Mouse (Mus musculus): ENCODE measurements at regions not wholly inside any gene's neighbourhood (a gene's known extent, or its start where the extent isn't known, plus 50 kb on each side); places are given as distances from the start of the nearest gene placed in this dataset.
"Not testable (repeated sequence)": the region's sequence is repeated elsewhere in the genome, so short reads cannot be mapped to it uniquely, and the experiment has no call there.

DNA sequence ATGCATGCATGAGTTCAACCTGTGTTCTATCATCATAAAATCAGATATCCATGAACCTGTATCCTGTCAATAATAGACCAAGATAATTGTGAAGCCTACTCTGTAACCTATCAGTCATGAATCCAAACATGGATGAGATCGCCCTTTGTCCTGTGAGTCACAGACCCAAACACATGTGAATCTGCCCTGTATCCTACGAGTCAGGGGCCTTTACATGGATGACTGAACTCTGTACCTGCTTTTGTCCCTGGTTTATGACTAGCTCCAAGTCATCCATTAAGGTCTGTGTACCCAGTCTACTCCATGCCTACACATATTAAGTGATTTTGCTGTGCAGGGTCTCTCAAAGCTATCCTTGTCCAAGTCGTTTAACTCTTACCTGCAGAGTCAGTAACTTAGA, 187.7 kb upstream of the Tbl1xr1 start:
- DNase-seq, result no peak

DNA sequence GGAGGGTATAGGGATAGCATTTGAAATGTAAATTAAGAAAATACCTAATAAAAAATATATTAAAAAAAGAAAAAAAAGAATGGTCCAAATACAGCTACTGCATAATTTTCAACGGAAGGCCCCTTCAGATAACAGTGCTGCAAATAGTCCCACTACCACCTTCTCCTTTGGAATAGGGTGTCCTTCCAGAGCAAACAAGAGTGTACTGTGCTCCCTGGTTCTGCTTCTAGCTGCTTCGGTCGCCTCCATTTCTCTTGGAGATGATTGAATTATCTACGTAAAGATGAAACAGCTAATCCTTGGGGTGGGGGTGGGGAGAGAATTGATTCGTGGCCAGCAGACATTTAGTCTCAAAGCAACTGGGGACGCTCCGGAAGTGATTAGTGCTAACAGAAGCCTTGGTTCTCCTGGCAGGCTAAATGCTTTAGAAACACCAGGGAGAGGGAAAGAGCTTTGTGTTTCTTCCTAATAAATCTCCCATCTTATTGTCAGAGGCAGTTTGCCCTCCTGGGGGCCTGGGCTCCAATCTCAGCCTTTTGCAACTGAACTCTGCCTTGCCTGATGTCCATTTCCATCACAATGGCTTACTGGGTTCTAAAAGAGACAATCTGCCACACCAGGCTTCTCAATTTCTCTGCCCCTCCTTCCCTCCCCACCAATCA, 184.5 kb upstream of the Tbl1xr1 start:
- no peak for DNase-seq

- no peak for DNase-seq
Measured at GRCm38 (mm10) chr3:21892864-21893404, 183.5 kb upstream of the Tbl1xr1 start.

GRCm38 (mm10) chr3:21895551-21895950, 180.9 kb upstream of the Tbl1xr1 start:
- DNase-seq, result no peak

GRCm38 (mm10) chr3:21898241-21898640, 178.2 kb upstream of the Tbl1xr1 start:
- DNase-seq, result no peak

DNA sequence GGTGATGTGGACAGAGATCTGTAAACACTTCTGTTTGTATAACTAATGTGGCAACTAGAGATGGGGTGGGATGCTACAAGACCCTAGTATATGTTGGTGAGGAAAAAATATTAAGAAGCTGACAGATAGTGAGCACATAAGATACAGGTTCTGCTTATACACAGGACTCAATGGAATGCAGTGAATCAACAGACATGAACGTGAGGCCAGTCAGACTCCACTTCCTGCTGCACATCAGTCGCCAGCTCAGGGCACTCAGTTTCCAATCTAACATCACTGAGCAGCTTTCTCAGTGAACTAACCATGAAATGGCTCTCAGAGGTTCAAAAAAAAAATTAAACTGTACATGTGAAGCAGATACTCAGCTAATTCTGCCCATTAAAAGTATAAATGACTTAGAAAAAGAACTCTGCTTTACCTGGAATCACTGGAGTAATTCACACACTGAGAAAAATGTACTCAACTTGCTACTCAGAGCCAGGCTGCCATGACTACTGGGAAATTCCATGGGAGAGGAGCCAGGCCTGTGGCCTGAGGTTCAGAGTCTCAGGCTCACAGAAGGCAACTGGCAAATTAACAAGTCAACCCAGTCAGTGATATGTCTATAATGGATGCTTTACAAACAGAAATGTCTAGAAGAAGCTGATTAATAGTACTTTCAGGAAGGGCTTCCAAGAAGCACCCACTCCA, 170.9 kb upstream of the Tbl1xr1 start:
- DNase-seq, result no peak

DNA sequence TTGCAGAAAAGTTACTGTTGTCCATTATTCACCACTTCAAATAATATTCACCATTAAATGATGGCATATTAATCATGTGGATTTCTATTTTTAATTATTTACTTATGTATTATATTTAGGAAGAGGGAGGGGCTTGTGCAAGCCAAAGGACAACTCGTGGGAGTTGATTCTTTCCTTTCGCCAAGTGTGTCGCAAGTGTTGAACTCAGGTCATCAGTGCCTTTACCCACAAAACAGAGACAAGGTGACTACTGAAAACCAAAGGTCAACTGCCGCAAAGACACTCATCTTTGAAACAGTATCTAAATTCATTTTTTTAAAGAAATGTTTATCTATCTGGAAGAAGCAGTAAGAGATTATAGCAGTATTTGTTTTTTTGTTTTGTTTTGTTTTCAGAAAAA, 167.6 kb upstream of the Tbl1xr1 start:
- no peak for DNase-seq

- no peak for DNase-seq
Measured at GRCm38 (mm10) chr3:21910080-21910479, 166.4 kb upstream of the Tbl1xr1 start.

DNA sequence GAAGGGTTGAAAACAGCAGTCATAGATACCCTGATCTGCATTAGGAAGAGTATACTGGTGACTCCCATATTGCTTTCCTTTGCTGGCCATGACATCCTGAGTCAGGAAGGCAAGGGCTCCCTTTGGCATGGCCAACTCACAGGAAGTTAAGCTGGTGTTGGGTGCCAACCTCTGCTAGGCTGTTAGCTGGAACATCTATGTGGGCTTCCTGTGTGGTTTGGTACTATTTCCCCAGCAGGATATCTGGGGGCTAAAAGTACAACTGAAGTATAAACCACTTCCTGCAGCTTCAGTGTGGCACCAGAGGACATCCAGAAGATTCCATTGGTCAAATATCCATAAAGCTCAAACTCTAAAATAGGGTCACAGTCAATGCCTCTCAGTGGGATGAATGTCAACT, 165.4 kb upstream of the Tbl1xr1 start:
- DNase-seq, result no peak

DNA sequence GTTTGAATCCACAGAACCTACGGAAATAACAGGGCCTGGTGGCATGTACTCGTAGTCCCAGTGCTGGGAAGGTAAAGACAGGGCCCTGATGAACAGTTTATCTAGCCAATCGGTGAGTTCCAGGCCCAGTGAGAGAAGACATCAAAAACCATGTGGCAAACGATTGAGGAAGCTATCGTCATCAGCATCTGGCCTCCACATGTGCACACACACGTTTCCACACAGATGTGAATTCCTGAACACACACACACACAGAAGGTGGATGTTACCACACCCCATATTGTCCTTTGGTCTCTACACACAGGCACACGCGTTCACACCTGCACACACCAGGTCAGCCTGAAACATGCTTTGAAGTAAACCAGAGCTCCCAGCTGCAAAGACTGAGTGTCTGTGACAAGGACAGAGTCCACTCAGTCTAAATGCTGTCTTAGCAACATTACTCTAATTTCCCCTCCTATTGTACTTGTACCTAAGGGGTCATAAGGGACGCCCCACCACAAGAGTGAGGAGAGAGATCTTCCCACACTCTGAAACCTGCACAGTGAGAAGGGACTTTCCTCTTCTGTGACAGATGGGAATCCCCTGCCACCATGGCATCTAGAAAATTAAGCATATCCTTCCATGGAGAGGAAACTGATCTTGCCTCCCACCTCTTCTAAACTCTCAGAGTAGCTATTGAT, 159.1 kb upstream of the Tbl1xr1 start:
- no peak for DNase-seq

GRCm38 (mm10) chr3:21918431-21918830, 158.0 kb upstream of the Tbl1xr1 start:
- DNase-seq, result no peak

DNA sequence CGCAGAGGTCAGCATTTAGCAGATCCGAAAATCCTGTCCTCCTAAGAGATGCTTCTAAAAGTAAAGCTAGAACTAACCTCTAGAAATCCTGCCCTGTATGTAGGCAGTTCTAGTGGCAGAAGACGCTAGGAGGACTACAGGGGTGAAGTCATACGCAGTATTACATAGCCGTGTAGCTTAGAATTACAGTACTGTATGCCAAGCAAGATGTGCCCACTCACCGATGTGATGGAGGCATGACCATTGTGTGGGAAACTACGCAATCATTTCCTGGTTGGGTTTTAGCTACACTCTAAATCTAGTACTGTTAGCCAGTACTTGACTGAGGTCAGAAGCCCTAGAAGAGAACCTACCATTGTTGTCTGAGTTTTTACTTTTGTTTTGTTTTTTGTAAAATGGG, 156.5 kb upstream of the Tbl1xr1 start:
- DNase-seq, result no peak

GRCm38 (mm10) chr3:21931951-21932350, 144.5 kb upstream of the Tbl1xr1 start:
- no peak for DNase-seq

DNA sequence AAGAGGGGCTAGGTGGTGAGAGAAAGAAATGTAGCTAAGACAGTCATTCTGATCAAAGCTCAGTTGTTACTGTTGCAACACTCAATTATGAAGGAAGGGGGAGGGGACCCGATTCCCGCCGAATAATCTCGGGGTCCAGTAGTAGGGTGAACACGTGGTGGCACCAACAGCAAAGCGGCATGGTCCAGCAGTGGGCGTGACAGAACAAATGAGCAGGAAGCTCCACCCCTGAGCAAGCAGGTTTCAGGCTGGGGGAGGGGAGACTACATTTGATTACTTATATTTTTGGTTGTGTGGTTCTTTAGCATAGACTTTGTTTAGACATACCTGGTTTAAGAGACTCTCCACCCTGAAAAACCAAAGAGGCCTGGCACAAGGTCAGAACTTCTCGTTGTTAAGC, 143.8 kb upstream of the Tbl1xr1 start:
- not testable (repeated sequence) for DNase-seq

GRCm38 (mm10) chr3:21934731-21935271, 141.7 kb upstream of the Tbl1xr1 start:
- no peak for DNase-seq

DNA sequence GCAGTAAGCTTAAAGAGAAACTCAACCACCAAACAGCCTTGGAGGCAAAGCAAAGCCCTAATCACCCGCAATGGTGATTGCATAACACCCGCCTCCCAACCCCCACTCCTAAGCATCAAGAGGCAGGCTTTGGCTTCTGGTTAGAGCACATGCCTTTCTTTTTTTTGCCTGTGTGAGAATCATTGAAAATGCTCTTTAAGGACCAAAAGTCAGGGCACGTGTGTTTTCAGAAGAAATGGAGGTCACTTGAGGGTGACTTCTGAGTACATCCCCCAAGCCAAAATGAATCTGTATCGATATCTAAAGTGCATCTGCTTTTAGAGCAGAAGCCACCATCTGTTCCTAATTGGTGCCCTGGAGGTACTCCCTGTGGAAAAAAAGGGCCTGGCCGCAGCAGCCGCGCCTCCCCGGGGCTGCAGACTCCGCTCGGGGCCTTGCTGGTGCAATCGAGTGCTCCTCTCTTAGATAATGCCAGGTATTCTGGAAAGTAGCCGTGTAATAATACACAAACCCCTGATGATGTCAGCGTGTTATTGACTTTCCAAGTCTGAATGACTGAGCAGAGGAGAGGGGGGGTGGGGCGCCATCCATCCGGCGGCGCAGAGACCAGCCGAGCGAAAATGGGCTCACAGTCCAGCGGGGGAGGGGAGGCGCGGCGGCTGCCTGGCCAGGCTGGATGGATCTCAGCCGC, 140.7 kb upstream of the Tbl1xr1 start:
- DNase-seq, result peak; percentile 98

GRCm38 (mm10) chr3:21936262-21936603, 140.2 kb upstream of the Tbl1xr1 start:
- no peak for DNase-seq

DNA sequence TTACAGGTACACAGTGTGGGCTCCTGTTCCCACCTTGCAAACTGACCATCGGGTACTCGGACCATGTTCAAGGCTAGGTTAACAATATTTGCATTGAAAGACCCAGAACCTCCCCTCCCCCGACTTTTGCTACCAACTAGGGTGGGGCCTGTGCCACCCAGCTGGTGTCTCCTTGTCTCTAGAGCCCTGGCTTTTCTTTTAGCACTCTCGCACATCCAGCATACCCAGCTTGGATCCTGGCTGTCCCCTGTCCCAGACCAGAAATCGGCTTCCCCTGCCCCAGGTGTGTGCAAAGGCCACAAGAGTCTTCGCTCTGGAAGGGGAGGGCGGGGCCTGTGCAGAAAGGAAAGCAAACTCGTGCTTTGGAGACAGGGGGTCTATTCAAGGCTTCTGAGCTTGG, 139.8 kb upstream of the Tbl1xr1 start:
- DNase-seq, result no peak

- no peak for DNase-seq
Measured at GRCm38 (mm10) chr3:21937281-21938035, 139.0 kb upstream of the Tbl1xr1 start.

DNA sequence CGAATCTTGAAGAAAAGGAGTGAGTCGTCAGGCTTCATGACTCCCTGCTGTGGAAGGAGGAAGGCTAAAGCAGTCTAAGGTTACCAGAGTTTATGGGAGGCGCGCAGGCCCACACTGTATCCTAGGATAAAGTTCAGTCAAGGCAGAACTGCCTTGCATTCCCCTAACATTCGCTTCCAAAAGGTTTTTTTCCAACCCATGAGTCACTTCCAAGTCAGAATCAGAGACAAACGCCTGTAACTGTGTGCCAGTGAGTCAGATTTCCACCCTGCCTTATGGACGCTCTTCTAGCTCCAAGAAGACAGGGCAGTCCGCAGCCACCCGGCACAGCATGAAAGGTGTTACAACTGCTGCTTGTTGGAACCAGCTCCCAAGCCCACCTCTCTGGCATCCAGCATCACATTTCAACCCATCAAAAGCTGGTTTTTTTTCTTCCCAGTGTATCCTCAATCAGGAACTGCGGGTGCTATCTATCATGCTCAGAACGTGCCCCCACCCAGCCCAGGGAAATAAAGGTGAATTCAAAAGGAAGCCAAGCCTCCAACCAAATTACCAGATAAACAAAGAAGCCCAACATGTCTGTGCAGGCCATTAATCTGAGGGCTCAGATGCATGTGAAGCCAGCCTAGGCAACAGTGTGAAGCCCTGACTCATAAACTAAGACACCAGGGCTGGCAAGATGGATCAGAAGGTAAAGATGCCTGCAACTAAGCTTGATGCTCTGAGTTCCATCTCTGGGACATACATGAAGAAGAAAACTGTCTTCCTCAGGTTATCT, 138.2 kb upstream of the Tbl1xr1 start:
- no peak for DNase-seq

DNA sequence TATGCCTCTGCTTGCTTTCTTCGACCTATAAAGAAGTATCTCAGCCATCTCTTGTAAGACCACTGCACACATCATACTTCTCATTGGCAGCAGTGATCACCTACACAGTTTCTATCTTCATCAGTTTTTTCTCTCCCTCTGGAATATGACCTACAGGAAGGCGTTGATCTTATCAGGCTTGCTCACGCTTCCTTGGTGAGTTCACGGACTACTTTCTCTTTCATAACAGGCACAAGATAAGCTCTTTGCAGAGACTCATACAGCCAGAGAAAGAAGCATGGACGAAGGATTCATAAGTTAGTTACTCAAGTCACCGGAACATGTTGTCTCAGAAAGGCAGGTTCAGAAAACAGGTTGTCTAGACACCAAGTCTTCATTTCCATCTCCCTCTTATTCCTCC, 136.7 kb upstream of the Tbl1xr1 start:
- no peak for DNase-seq
